7 mouse cellular contexts compared by ENCODE assay signal in genomic region chr5:25839400-25839799, GRCm38 (mm10).
DNase-seq lines count a peak whose midpoint lies in the region; ATAC-seq and TF ChIP-seq lines count a peak whose summit lies in the region.

No protein-coding gene starts in this region.

- H3K27me3 ChIP-seq in G1E (ENCODE audit: insufficient read depth, low read length), result no peaks in the 10 kb centered on the region
- no peaks in the 10 kb centered on the region for H3K27me3 ChIP-seq in liver, embryonic 14.5 days (ENCODE audit: control insufficient read depth, insufficient read depth, low read length)

- H3K27ac ChIP-seq in liver, embryonic 14.5 days, result no peak overlapping the region

- ATAC-seq in G1E (ENCODE audit: extremely low read depth, insufficient number of reproducible peaks, low FRiP score, poor library complexity, severe bottlenecking), result peak; percentile 86
- ATAC-seq in erythroblast, adult 5-6 weeks (replicated peaks; ENCODE audit: low FRiP score, poor library complexity, severe bottlenecking), result peak; percentile 80
- no peak for ATAC-seq in liver, embryonic 14.5 days (ENCODE audit: insufficient read depth)

- DNase-seq in left cerebral cortex, adult 18-20 months (ENCODE audit: low spot score in 2 of 2), result peak; percentile 38 to 41
- DNase-seq in left cerebral cortex, adult 11 months (ENCODE audit: low spot score), result no peak
- peak; percentile 18 for DNase-seq in G1E (ENCODE audit: low spot score)
- peak; percentile 73 for DNase-seq in brain, adult 2 months (ENCODE audit: low read depth, low spot score)
- DNase-seq in liver, embryonic 14.5 days (ENCODE audit: low read depth in 3 of 3, low spot score in 3 of 3), result peak in 1 of 3 experiments; percentile 20
- DNase-seq in skeletal muscle tissue, adult 2 months (ENCODE audit: low read depth, low spot score), result peak; percentile 16

- peaks cover 13% of the 10 kb centered on the region for H3K36me3 ChIP-seq in G1E (replicated peaks)
- H3K36me3 ChIP-seq in liver, embryonic 14.5 days (replicated peaks; ENCODE audit: control insufficient read depth, insufficient read depth, low read depth), result no peaks in the 10 kb centered on the region

- peaks cover 11% of the 10 kb centered on the region for H3K4me1 ChIP-seq in G1E (ENCODE audit: insufficient read depth, low read depth, low read length)
- H3K4me1 ChIP-seq in liver, embryonic 14.5 days (replicated peaks; ENCODE audit: control insufficient read depth in 2 of 2, insufficient read depth in 2 of 2, low read length in 1 of 2), result no peaks in the 10 kb centered on the region

- 14% methylated on average over 4 of the region's 4 CpGs for WGBS in liver, embryonic 14.5 days (ENCODE audit: insufficient replicate concordance)

- no peak overlapping the region for H3K4me2 ChIP-seq in liver, embryonic 14.5 days (ENCODE audit: low read depth)

- H3K9me3 ChIP-seq in G1E (replicated peaks), result no peaks in the 10 kb centered on the region
- H3K9me3 ChIP-seq in liver, embryonic 14.5 days (ENCODE audit: control insufficient read depth, low read length), result no peaks in the 10 kb centered on the region

- TF ChIP-seq CTCF in G1E (IDR thresholded peaks at IDR 0.05; ENCODE audit: low read depth, low read length), result peak; percentile 90
- TF ChIP-seq CTCF in liver, embryonic 14.5 days (IDR thresholded peaks at IDR 0.05; ENCODE audit: low read depth), result peak; percentile 84

- TF ChIP-seq EP300 in liver, embryonic 14.5 days (IDR thresholded peaks at IDR 0.05; ENCODE audit: low read depth), result no peak

- no peak overlapping the region for H3K9ac ChIP-seq in liver, embryonic 14.5 days (replicated peaks)

- no peak overlapping the region for H3K4me3 ChIP-seq in G1E (ENCODE audit: low read depth, low read length)
- no peak overlapping the region for H3K4me3 ChIP-seq in liver, embryonic 14.5 days (ENCODE audit: insufficient read depth in 1 of 2, low read depth in 2 of 2, low read length in 2 of 2)
